Mouse (Mus musculus): Measurements from ENCODE around the gene Fam196a.

Fam196a gene

DNA sequence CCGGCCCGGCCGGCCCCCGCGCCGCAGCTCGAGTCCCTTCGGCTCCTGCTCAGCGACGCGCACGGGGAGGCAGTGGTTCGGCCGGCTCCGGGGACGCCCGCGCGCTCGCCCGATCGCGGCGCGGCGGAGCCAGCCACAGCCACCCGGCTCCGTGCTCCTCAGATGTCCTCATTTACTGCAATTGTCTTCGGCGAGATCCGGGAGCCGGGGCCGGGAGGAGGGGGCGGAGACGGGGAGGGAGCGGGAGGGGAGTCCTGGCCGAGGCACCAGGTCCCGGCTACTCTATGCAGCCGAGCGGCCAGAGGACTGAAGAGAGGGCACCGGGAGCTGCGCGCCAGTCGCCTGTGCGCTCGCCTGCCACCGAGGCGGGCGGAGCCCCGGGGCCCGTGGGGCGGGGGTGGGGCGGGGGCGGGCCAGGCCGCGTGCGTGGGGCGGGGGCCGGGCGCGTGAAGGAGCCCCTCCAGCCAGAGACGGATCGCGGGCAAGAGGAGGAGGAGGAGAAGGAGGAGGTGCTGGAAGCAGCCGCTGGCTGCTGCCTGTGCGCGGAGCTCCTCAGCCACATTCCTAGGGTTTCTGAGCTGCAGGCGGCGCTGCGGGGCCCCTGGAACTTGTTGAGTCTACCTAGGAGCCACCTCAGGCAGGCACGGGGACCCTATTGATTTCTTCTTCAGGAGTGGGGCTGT, at the start of gene Fam196a:
Gene Fam196a, minus strand, starts transcription at position 504 of the 683 bp plus-strand sequence.
- DNase-seq, result peak; percentile 35 to 56

DNA sequence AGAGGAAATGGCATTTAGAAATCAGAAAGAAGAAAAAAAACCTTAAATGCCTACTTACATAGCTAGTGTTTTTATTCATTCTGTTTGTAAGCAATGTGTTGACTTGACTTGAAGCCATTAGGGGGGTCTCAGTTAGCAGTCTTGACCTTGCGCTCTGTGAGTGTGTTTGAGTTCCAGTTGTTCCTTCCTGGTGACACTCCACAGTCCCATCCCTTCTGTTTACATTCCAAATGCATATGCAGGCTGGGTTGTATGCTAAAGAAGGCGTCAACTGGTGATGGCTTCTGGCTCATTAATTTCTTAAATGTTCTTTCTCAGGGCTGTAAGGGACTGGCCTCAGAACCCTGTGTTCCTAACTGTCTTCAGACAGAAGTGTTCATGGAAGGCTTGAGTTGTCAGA, 23.4 kb upstream of the Fam196a start:
- no peak for DNase-seq

DNA sequence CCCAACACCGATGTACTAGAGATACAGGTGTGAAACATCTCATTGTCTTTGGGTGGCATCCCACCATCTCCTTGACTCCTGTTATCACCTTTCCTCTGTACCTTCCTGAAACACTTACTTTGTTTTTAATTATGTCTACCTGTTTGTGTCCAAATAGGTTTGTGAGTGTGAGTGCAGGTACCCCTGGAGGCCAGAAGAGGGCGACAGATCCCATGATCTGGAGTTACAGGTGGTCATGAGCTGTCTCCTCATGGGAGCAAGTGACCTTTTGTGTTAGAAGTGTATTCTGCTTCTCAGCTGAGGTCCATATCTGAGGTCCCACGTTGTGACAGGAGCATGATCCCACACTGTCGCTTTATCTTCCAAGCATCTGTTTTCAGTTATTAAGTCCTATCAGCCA, 22.6 kb upstream of the Fam196a start:
- no peak for DNase-seq

DNA sequence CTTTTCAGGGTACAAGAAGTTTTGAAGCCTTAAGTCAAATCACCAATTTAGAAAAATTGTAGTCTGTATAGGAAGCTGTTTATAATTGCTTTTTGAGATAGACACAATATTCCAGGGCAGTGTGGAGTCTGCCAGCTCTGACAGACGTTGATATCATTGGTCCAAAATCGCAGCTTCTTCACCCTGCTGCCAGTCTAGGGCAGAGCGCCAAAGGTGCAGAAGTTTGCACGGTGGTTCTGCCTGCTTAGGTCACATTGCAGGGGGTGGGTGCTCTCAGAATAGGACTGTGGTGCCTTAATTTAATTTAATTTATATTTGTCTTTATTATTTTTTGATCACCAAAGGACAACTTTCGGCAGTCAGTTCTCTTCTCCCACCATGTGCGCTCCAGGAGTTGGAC, 20.9 kb upstream of the Fam196a start:
- no peak for DNase-seq

DNA sequence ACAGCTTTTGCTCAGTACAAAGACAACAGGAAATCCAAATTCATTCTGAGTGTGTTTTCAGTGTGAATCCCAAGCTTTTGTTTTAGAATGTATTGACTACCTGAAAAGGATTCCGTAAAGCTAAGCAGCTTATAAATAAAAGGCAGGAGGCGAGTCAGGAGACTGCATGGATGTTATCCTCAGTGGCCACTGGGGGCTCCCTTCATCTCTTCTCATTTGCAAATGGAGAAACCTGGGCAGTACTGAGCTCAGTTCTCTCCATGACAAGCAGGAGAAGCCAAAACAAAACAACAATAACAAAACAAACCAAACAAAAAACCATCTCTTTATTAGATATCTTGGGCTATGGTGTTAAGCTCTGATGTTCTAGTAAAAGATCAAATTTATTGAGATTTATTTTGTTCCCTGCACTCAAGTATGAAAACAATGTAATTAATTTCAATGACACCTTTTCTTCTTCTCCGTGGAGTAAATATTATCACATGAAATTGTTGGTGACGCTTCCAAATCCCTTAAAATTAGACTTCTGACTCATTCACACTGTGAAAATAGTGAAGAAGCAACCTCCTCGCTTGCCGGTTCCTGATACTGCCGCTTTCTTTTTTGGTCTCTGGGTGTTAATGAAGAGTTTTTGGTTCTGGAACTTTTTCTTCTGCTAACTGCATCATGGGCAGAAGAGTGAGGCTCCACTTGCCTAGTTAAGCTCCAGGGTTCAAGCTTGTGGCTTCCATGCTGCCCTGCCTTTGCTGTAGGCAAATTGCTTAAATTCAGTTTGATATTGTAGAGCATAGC, 7.9 kb upstream of the Fam196a start:
- DNase-seq, result no peak

DNA sequence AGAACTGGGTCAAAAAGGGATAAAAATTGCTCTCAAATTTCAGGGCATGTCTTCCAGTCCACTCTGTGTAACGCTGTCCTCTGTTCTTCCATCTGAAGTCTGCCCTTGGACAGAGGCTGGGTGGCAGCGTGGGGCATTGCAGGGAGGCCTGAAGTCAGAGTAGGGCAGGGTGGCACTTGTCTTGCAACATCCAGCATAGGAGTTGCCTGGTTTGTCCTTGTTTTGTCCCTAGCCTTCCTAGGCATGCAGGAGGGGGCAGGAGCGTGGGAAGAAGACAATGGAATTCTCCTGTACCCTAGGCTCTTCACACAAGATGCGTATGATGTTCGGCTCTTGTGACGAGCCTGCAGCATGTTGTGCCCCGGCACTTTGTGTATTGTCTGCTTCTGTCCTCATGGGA, 5.5 kb upstream of the Fam196a start:
- no peak for DNase-seq

DNA sequence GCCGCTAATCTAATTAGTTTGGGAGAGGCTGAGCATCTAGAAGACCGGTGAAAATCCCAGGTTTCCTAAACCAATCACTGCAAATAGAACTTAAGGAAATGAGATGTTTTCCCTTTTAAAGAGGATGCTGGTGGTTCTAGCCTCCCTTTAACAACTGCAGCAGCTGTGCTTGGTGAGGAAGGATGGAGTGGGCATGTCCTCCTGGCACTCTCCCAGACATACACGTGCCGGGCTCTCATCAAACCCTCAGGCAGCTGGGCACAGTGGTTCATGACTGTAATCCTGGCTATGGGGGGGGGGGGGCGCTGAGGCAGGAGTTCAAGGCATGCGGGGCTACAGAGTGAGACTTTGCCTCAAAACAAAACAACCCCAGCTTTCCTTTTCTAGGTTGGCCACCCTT, 4.8 kb upstream of the Fam196a start:
- DNase-seq, result no peak

DNA sequence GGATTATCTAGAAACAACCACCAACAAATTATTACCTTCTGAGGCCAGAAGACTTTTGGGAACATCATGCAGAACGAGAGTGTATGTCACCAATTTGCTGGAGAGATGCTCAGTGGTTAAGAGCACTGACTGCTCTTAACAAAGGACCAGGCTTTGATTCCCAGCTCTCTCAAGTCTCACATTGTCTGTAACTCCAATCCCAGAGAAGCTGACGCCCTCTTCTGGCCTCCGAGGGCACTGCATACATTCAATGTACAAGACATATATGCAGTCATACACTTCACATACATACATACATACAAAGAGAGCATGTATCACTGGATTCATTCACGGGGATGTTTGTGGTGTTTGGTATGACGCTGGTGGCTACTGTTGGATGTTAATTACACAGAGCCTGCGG, 3.7 kb upstream of the Fam196a start:
- DNase-seq, result no peak

DNA sequence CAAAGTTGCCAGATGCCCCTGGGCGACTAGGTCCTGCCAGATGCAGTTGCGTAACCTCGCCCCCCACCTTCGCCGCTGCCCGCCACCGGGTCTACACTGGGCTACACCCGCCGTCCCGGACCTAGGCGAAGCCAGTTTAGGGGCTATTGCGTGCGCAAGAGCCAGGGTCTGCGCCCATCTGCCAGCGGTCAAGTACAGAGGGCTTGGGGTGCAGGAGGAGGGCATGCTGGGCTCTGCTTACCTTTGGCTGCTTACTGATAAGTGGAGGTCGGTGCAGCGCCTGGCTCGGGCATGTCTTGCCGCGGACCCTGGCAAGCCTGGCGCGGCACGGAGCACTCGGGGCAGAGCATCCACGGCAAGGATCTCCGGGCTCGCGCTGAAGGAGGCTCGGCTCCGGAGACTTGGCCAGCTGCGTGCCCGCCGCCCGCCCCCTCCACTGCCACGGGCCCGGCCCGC, 731 bp downstream of the Fam196a start:
- peak in 1 of 2 experiments; percentile 7 for DNase-seq

DNA sequence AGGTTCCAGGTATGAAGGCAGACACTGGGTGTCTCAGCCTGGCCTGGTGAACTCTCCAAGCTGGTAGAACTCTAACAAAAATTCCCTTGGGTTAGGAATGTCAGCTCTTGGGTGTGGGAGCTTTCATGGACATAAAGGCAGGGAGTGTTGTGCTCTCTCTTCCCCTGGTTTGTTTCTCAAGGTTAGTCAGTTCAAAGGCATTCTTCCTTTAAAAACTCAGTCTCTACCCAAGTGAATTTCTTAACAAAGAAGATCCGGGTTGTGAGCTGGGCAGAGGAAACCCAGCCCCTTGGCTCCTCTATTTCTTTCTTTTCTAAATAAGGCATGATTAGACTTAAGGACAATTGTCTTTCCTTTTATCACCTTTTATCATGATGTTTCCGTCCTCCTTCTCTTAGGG, 6.3 kb downstream of the Fam196a start:
- DNase-seq, result no peak

DNA sequence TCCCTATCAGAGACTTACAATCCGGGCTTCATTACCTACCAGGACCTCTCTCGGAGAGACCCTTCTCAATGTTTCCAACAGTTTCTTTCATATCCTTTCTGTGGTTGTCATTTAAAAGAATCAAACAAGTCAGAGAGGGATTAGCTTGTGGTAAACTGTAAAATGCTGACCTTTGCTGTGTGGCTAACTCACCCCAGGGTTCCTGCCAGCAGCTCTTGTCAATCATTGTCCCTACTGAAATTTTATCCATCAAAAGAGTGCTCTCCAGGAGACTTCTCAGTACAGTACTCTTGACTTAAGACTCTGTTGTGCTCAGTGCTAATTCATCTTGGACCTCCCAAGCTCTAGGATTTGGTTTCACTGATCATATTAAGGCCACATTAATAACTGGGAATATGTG, 36.2 kb downstream of the Fam196a start:
- DNase-seq, result no peak

DNA sequence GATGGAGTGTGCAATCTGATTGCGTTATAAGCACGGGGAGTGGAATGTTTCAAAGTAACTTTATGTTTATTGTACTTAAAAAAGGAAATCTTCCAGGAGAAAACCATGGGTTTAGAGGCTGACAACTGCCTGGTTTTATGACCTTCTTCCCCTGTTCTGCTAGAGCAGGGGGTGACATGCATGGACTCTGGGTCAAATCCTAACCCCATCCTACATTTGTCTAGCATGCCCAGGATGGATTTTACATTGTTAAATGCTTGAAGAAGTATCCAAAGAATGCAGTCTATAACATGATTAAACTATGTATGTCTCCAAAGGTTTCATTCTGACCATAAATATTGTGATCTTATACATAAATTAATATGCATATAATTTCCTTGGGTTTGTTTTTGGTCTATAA, 38.8 kb downstream of the Fam196a start:
- DNase-seq, result no peak

DNA sequence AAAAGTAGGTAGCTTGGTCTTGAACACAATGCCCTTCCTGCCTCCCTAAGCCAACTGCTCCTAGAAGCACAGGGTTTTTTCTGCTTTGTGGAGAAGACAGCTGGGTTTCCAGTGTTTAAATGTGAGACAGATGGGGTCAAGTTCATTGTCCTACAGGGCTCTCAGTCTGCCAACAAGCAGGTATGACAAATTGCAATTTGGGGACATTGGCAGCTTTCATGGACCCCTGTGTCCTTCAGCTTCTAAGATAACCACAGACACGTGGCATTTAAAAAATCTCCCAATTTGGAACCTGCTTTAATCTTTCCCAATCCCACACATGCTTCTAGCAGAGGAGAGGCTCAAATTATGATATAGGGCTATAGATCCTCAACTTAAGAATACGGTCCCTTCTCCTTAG, 43.6 kb downstream of the Fam196a start:
- DNase-seq, result no peak

DNA sequence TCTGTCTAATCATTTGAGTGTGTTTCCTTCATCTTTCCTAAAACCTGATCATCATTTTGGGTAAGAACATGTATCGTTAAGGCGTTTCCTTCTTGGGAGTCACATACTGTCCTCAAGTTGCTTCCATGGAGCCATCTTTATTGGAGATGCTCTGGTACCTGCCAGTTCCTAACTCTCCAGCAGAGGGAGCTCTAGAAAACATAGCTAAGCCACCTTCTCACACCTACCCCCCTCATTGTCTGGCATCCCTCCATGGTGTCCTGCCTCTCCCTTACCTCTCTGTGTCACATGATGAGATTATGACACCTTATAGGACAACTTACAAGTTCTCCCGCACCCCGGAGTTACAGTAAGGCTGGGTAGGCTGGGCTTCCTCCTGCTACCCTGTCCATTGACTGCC, 45.3 kb downstream of the Fam196a start:
- no peak for DNase-seq

DNA sequence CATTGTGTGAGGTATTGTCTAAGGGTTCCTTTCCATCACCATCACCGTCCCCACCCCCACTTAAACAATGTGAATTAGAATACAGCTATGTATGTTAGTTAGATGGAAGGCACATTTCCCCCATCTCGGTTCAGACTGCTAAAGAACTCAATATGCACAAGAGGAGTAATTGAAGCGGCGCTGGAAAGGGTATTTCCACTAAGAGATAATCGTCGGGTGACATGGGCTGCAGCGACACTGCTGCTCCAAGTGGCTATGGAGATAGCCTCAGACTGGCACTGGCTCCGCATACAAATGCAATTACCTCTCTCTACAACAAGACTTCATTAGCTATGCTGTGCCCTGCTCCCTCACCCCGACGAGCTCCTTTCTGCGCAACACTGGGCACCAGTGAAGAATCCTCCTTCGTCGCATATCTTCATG, 45.8 kb downstream of the Fam196a start:
- DNase-seq, result no peak

DNA sequence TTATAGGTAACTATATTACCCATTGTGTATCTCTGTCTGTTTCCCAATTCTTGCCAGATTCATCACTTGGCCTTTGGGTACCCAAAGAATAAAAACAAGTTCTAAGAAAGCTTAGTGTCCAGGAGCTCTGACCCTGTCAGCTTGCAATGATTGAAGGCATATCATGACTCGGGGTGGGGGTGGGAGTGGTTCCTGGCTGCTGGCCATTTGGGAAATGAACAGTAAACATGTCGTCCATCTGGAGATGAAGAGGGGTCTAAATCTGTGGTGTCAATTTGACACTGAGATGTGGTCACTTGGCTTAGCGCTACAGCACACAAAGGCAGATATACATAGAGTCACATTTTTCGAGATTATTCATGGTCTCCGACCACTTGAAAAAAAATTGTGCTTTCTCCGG, 54.7 kb downstream of the Fam196a start:
- DNase-seq, result no peak

DNA sequence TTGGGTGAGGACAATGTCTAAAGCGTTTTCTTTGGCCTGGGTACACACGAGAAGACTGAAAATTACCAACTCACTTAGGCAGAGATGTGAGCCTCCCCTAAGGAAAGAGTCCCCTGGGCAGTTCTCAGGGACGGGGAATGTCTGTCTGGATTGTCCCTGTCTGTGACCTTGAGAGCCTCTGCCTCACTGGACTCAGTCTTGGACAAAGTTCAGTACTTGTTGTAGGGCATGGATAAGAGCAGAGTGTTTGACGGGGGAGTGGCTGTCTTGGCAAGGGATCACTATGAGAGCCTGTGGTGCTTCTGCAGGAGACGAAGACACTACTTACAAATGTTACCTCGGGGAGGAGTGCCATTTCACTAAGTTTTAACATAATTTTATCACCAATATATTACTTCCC, 57.8 kb downstream of the Fam196a start:
- no peak for DNase-seq

DNA sequence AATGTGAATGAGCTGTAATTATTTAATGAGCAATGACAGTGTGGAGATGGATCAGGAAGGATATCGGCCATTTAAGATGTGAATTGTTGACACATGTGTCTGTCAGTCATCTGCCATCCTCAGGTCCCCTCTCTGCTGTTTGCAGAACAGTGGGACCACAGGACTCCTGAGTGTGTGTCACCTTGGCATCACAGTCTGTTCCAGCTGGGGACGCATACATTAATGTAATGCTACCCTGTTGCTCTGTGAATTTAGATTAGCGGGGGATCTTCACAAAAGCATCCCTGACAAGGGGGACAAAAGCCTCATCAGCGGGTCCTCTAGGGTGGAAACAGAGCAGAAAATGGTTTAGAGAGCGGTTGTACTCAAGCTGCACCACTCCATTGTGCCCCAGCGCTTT, 59.2 kb downstream of the Fam196a start:
- DNase-seq, result no peak

DNA sequence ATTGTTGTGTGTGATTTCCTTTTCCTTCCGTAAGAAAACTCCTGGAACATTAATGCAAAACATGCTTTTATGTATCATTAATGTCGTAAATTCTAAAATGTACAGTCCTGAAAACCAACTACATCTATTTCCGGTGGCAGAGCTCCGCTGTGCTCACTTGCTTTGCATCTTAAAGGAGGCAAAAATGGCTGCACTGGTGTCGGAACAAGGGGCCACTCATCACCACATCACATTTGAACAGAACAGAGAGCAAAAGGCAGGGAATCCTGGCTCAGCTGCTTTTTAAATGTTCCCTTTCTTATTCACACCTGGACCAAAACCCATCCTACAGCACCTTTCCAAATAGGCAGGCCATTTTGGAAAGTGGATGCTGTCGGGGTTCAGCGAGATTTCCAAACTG, 65.2 kb downstream of the Fam196a start:
- DNase-seq, result no peak

DNA sequence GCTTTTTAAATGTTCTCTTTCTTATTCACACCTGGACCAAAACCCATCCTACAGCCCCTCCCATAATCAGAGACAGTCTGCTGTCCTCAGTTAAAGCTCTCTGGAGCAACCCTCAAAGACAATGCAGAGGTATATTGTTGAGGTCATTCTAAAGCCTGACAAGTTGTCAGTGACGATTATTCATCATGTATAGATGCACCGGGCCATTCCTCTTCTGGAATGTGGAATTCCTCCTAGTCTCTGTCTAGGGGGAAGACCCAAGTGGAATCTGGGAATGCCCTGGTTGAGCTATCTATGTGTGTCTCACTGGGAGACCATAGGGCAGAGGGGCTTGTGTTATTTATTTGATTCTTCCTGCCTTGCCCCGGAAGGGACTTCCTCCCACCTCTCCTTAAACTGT, 65.7 kb downstream of the Fam196a start:
- no peak for DNase-seq

DNA sequence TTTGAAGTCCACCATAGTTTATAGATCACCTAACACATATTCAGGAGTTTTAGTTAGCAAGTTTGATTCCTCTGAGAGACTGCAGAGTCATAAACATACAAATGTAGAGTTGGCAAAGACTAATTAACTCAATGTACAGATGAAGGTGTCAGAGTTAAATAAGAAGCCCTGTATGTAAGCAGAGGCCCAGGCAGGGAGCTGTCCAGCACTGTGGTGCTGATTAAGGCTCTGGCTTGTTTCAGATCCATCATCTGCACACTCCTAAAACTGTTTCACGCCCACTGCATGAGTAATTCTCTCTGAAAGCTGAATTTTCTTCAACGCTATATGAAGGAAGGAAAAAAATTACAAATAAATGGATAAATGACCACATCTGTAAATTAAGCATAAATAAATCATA, 74.1 kb downstream of the Fam196a start:
- DNase-seq, result peak; percentile 35 to 51

DNA sequence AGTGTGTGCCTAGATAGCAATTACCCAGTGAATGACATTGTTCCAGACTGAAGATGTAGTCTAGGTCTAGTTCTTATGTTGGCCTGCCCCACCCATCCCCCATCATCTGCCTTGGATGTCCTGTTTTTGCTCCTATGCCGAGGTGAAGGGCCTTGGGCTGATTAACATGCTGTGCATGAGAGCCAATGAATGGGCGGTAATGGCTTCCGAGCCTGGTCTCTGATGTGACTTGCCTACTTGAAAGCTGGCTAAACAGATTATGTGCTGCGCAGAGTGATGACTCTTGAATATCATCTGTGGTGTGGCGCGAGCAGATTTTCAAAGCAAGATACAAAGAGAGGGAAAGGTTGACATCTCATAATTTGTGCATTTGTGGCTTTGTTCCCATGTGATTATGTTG, 76.2 kb downstream of the Fam196a start:
- DNase-seq, result no peak

DNA sequence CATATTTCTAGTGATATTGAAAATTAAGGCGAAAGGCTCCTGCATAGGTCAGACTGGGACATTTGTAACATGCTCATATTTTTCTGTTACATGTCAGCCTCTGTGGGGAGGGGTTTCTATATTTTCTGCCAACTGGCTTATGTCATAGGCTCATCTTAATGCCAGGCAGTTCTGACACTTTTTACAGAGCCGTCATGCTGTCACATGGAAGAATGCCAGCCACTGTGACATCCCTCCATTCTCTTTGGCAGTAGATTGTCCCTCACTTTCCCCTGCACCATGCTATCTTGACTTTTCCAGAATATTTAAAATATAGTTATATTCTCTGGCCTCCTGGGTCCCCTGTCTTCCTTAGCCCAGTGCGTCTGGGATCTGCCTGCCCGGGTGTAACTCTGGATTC, 95.5 kb downstream of the Fam196a start:
- DNase-seq, result no peak

DNA sequence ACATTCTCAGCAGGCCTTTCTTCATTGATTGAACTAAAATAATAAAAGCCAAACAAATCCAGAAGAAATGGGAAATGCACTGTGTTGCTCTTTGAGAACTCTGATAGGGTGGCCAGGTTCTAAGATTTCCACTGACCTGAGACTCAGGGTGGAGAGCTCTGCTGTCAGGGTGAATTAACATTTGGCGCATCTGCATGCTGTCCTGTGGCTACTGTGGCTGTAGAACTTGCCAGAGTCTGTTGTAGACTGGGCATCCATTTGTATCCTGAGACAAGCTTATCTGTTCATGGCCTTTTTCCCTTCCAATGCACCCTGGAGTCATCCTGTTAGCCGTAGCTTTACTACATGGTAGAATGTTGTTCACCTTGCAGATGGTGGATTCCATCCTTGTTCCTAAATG, 98.2 kb downstream of the Fam196a start:
- DNase-seq, result no peak

Data from lung, postnatal 4 days (tissue).